Mouse (Mus musculus) megakaryocyte-erythroid progenitor cell, adult 5 weeks (primary cell): ENCODE results near the gene Hectd4. TPM values are rescaled to one million over a fixed set of nuclear protein-coding genes. Genes with fewer than 3 reads are reported as not detected.

ENCODE experiments used
- polyA plus RNA-seq: library from polyadenylated mRNA; stranded (reverse); fragments of >175 nt; gene quantifications from 2 replicates; pipeline ENCODE4 v1.2.3, GENCODE M21; 2012

The Hectd4 gene
- polyA plus RNA-seq = 12.3 and 17.2 TPM in 2 replicates

DNA sequence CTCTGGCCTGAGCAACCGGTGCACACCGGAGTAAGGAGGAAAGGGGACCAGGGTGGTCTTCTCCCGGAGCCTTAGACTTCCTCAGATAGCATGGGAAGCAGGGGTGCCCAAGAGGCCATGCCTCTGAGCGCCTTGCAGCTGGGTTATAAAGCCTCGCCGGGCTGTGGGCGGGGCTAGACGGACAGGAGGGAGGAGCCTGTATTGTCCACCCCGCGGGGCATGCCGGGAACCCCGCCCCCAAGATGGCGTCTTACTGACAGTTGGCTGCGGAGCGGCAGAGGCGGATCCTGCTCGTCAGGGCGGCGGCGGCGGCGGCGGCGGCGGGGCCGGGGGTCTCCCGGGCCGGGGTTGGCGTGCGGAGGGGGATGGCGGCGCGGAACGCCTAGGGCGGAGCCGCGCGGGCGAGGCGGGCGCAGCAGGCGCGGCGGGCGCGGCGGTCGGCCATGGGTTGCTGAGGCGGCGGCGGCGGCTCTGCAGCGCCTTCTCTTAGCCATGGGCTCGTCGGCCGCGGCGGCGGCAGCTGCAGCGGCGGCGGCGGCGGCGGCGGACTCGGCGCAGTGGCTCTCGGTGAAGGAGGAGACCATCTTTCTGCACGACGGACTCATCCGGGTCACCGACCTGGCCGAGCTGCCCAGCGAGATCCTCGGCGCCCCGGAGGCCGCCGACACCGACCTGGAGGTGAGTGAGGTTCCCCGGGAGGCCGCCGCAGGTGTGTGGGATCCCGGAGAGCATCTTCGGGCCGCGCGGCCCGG lies at the start of gene Hectd4:
Hectd4 (plus strand) TSS at position 240 of the 752 bp plus-strand sequence.

GRCm38 (mm10) chr5:121190836-121191583 lies 29.0 kb upstream of the Hectd4 start, which contains the start of gene Ptpn11:
Ptpn11 (minus strand) TSS chr5:121191397.

GRCm38 (mm10) chr5:121204132-121205089 lies 15.6 kb upstream of the Hectd4 start, which contains the start of gene Rpl6:
Rpl6 (plus strand) TSS chr5:121204481.

DNA sequence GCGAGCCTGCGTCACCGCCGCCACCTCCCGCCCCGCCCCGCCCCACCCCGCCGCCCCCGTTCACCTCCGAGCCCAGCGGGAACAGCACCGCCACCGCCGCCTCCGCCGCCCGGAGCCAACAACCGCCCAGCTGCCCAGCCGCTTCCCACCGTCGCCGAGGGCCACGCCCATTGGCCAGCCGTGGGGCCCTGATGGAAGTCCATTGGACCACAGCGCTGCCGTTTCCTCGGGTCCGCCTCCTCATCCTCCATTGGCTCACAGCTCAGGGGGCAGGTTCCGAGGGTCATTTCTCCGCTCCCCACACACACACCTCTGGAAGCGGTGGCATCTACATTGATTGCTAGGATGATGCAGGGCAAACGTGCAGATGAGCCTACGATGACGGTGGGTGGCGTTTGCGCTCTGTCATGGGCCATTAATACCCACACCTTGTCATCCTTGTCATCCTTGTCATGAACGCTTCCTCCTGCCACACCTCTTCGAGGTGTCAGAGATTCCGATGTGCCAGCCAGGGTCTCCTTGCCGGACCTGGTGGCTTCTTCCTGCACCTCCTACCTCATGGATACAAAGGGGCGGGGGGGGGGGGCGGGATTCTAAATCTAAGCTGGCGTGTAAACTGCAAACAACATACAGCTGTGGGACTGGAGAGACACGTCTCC lies 165.6 kb downstream of the Hectd4 start, which contains the start of gene Trafd1:
Trafd1 (minus strand) TSS at position 172 of the 659 bp plus-strand sequence.

DNA sequence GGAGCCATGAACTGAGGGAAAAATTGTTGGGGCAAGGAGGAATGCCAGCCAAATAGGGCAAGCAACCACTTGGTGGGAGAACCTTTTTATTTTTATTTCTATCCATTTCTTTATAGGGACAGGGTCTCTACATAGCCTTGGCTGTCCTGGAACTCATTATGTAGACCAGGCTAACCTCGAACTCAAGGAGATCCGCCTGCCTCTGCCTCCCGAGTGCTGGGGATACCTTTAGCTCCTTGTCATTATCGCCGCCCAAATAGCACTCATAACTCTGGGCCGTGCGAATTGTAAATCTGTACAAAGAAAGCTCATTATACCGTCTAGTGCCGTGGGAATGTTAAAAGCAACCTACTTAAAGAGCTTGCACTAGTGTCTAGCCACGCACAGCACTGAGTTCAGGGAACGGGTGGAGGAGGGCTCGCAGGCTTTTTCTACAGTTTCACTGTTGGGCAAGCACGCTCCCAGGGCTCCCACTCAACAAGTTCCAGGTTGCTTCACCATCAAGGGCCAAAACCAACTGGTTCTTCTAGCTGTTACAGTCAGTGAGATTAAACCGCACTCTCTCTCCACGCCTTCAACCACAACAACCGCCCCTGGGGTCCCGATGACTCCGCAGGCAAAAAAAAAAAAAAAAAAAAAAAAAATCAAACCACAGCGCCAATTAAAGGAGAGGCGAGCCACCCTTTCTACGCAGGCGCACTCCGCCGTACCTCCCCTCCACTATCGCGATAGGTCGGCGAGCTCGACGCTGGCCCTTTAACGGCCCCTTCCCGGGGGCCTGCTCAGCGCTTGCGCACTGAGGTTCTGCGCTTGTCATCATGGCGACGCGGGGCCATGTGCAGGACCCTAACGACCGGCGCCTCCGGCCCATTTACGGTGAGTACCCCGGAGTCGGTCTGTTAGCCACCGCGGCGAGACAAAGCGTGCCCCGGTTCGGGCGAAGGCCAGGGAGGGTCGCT lies 177.4 kb downstream of the Hectd4 start, which contains the start of gene Naa25:
Naa25 (plus strand) TSS at position 750 of the 959 bp plus-strand sequence.

Other genes starting within 250 kb of the Hectd4 start
- 0.03 and 0.05 TPM in 2 replicates for gene Rph3a, start 210.1 kb upstream of the Hectd4 start, polyA plus RNA-seq
- 27.4 and 28.7 TPM in 2 replicates for gene Ptpn11, start 28.8 kb upstream of the Hectd4 start, polyA plus RNA-seq
- 495 and 623 TPM in 2 replicates for gene Rpl6, start 15.7 kb upstream of the Hectd4 start, polyA plus RNA-seq
- 51.1 and 55.2 TPM in 2 replicates for gene Trafd1, start 165.4 kb downstream of the Hectd4 start, polyA plus RNA-seq
- 4.3 and 4.7 TPM in 2 replicates for gene Naa25, start 177.7 kb downstream of the Hectd4 start, polyA plus RNA-seq
- 0.03 and 0.14 TPM in 2 replicates for gene Tmem116, start 231.7 kb downstream of the Hectd4 start, polyA plus RNA-seq
- gene Erp29, start 232.3 kb downstream of the Hectd4 start, polyA plus RNA-seq = 290 and 380 TPM in 2 replicates